Mouse (Mus musculus): Measurements from ENCODE around the gene Syn1.

The Syn1 gene

DNA sequence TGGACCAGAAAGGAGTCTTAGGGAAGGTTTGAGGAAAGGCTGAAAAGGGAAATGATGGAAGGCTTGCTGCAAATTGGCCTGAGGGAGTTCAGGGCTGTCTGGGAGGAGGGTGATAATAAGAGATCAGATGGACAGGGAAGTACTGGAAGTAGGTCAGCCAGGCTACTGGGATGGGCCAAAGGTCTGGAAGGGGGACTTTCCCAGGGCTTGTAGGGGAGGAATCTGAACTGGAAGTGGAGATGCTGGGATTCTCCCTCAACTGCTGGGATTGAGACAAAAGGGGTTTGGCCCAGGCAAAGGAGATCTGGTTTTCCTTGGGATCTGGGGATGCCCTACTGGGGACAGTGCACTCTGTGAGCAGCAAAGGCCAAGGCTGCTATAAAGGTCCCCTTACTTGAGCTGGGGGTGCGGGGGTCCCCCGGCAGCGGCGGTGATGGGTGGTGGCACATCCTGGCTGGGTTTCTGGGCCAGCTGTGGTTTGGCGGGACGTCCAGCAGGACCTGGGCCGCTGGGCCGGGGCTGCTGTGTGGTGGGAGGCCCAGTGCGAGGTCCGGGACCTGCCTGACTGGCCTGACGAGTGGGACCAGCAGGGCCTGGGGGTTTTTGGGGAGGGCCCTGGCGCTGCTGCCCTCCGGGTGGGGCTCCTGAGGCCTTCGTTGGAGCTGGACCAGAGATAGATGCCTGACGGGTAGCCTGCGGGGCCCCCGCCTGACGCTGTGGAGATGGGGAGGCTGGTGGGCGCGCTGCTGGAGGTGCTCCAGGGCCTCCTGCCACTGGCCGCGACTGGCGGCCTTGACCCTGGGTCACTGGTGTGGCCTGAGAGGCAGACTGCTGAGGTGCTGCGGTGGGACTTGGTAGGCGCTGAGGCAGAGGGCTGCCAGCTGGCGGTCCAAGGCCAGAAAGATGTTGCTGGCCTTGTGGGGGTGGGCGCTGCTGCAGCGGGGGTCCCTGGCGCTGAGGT is 58.4 kb downstream of the Syn1 start:
- DNase-seq (ENCODE audit: low spot score in 2 of 2), result no peak

- no peak for DNase-seq (ENCODE audit: low spot score in 2 of 2)
Observed at GRCm38 (mm10) chrX:20861453-20862104, 59.2 kb downstream of the Syn1 start.

- DNase-seq (ENCODE audit: low spot score in 2 of 2), result no peak
Observed at GRCm38 (mm10) chrX:20853794-20854193, 67.0 kb downstream of the Syn1 start.

- peak; percentile 87 to 93 for DNase-seq (ENCODE audit: low spot score in 2 of 2)
Observed at GRCm38 (mm10) chrX:20848256-20848984, 72.4 kb downstream of the Syn1 start.

GRCm38 (mm10) chrX:20847816-20848215 is 73.0 kb downstream of the Syn1 start:
- no peak for DNase-seq (ENCODE audit: low spot score in 2 of 2)

- no peak for DNase-seq (ENCODE audit: low spot score in 2 of 2)
Observed at GRCm38 (mm10) chrX:20847232-20847631, 73.6 kb downstream of the Syn1 start.

DNA sequence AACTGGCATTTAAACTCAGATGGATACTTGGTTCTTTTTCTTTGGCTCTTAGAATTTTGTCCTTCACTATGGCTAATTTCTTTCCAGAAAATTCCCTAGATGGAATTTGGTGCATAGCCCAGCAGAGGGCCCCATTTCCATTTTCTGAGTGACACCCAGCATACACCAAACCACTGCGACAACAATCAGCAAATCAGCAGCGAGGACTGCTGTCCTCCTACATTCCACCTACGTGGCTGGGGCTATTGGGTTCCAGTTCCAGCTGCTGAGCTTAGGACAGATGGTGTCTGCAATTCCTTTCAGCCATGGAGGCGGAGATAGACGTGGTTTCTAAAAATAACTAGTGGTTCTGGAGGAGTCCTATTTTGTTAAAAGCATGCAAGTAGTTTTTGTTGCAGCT is 91.9 kb downstream of the Syn1 start:
- DNase-seq (ENCODE audit: low spot score in 2 of 2), result peak; percentile 54 to 66

DNA sequence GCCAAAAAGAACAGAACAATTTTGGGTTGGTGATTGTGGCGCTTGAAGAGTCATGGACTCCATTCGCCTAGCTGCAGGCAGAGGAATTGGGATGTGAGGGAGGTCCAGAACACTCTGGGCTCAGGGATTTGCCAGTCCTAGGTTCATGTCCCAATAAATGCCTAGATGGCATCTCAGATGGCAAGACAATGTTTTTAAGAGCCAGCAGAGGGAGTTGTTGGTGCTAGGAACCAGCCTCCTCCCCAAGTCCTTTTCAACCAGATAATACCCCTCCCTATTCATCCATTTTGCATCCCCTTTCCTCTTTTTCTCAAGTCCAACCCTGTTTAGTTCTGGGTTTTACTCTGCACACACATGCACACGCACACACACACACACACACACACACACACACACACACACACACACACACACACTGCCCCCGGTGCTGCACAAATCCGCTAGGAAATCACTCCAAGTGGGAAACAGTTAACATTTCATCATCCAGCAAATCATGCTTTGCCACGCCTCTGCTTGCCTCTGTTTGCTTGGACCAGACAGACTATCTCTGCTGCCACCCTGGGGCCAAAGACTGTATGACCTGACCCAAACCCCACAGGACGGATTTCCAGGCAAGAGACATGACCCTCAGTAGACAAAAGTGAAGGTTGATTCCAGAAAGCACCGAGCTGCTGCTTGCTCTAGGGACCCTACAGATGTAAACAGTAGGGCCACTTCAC is 100.9 kb downstream of the Syn1 start:
- peak; percentile 27 to 43 for DNase-seq (ENCODE audit: low spot score in 2 of 2)

DNA sequence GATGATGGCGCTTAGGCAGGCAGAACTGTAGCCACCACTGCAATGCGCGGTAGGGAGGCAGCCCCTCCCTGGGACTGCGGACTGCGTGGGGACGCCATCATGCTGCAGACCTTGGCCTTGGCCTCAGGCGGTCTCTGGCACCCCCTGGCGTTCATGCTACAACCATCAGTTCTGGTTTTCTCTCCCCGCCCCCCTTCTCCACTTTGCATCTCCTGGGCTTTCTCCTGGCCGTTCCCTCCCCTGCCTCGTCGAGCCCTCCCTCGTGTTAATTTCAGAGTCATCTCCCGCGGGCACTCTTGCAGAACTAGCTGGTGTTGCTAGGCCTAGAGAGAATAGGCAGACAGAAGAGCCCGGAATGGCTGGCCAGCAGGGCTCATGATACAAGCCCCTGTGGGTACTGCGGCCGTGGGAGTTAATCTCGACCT is 101.6 kb downstream of the Syn1 start:
- DNase-seq (ENCODE audit: low spot score in 2 of 2), result peak; percentile 61 to 74

DNA sequence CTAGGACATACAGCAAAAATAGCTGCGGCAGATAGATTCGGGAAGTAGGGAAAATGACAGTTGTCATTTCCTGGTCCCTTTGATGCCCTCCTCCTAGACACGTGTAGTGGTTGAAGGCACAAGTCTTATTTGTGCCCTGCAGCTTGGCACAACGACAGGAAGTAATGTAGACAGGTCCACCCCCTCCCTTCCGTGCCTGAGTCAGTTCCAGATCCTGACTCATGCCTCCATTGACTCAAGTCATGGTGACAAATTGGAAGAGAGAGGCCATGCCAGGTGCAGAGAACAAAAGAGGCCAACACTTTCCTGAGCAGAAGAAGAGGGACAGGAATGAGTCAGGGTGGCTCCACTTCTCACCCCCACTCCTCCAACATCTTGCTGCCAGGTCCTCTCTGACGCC is 103.8 kb downstream of the Syn1 start:
- peak in 1 of 2 experiments; percentile 11 for DNase-seq (ENCODE audit: low spot score in 2 of 2)

Data from frontal cortex, postnatal 10 days (tissue).